Mouse (Mus musculus) limb, embryonic 14.5 days (tissue): Measurements from ENCODE around the gene Pank1. TPM values are rescaled to one million over a fixed set of nuclear protein-coding genes. Genes with fewer than 3 reads are reported as not detected.

Experiments used
- ATAC-seq: fragments of 200-750 bp; cut with Nextera tagmentation; 2 replicates; pipeline ENCODE4 v1.8.0; 2017; ENCODE audit warnings: low read depth, moderate number of reproducible peaks, moderate TSS enrichment; ENCODE audit not compliant: low FRiP score
- DNase-seq: peaks from one replicate; pipeline ENCODE4 v3.0.0-alpha.2; 2015; ENCODE audit warnings: low spot score
- H3K27ac ChIP-seq: fragments of 300-500 bp; sonication (generic); replicated peaks from 2 replicates; pipeline ENCODE4 v1.5.1; 2014; ENCODE audit warnings: low read depth, mild to moderate bottlenecking, low read length, moderate library complexity, mixed read lengths
- H3K27me3 ChIP-seq: fragments of 300-500 bp; sonication (generic); 2 replicates; pipeline ENCODE4 v1.6.1; 2014; ENCODE audit warnings: low read length, mixed read lengths; ENCODE audit not compliant: control insufficient read depth, insufficient read depth
- H3K36me3 ChIP-seq: fragments of 300-500 bp; sonication (generic); 2 replicates; pipeline ENCODE4 v1.6.1; 2014; ENCODE audit warnings: mild to moderate bottlenecking, low read length, moderate library complexity, mixed read lengths; ENCODE audit not compliant: control insufficient read depth, insufficient read depth
- H3K4me1 ChIP-seq: fragments of 300-500 bp; sonication (generic); 2 replicates; pipeline ENCODE4 v1.6.1; 2014; ENCODE audit warnings: antibody characterized with exemption, low read length, mixed read lengths; ENCODE audit not compliant: control insufficient read depth, insufficient read depth
- H3K4me2 ChIP-seq: fragments of 300-500 bp; sonication (generic); replicated peaks from 2 replicates; pipeline ENCODE4 v1.6.1; 2014; ENCODE audit warnings: low read depth, mild to moderate bottlenecking, low read length, moderate library complexity; ENCODE audit not compliant: severe bottlenecking
- H3K4me3 ChIP-seq: fragments of 300-500 bp; sonication (generic); replicated peaks from 2 replicates; pipeline ENCODE4 v1.5.1; 2014; ENCODE audit warnings: low read length
- H3K9ac ChIP-seq: fragments of 300-500 bp; sonication (generic); 2 replicates; pipeline ENCODE4 v1.6.1; 2014; ENCODE audit warnings: mild to moderate bottlenecking, low read depth, low read length, moderate library complexity; ENCODE audit not compliant: severe bottlenecking
- H3K9me3 ChIP-seq: fragments of 300-500 bp; sonication (generic); 2 replicates; pipeline ENCODE4 v1.6.1; 2016; ENCODE audit warnings: low read length; ENCODE audit not compliant: control insufficient read depth
- POLR2A ChIP-seq: fragments of 200-500 bp; IDR thresholded peaks from 2 replicates; pipeline ENCODE4 v1.8.0; 2012; ENCODE audit warnings: inconsistent platforms, mild to moderate bottlenecking, moderate library complexity, borderline replicate concordance; ENCODE audit not compliant: insufficient read depth, insufficient read length; ENCODE audit errors: extremely low read depth
- WGBS: fragments of 180-500 bp; shearing (Covaris S2); extraction: QIAGEN DNeasy Blood & Tissue Kit; methylation state at CpG from one replicate; pipeline ENCODE4 v1.1.7; 2014; 5-methylcytosine and 5-hydroxymethylcytosine counted together
- polyA plus RNA-seq, 2 experiments: library from polyadenylated mRNA; depleted of rRNA in 1 of 2; stranded (reverse) in 1 of 2; unstranded in 1 of 2; fragments of >200 nt; fragmentation: Nextera tagmentation in 1 of 2; extraction: Ambion mirVana in 1 of 2; gene quantifications; 2 replicates each; pipeline versions ENCODE4 v1.2.1 to v1.2.3; 2012 to 2014

Gene Pank1
- polyA plus RNA-seq, 2 experiments: 4.3 to 8.0 TPM

- no peaks in the 10 kb centered on the region for H3K9me3 ChIP-seq
- no peaks in the 10 kb centered on the region for H3K4me1 ChIP-seq
- H3K4me2 ChIP-seq: no peak overlapping the region
- DNase-seq (no peak), ATAC-seq (no peak)
- H3K27me3 ChIP-seq: no peaks in the 10 kb centered on the region
- WGBS: 73% methylated on average over 3 of the region's 3 CpGs
- H3K4me3 ChIP-seq: no peak overlapping the region
- TF ChIP-seq POLR2A: no peak
- H3K9ac ChIP-seq: no peak overlapping the region
- no peak overlapping the region for H3K27ac ChIP-seq
- no peaks in the 10 kb centered on the region for H3K36me3 ChIP-seq
Measured at GRCm38 (mm10) chr19:34920531-34920930, 41.3 kb upstream of the Pank1 start.

DNA sequence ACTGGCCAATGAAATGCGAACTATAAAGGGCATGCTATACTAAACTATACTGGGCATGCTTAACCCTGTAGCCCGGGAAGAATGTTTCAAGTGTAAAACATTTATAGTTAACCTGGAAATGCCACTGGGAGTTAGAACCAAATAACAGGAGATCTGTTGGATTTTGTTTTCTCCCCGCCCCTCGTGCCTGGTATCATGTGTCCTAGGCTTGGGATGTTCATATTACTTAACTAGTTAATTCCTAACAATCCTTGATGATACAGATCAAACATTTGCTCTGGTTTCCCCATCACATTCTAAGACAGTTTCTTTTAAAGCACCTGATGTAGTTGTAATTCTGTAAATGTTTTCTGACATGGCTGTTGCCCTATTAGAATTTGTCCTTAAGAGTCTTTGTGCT lies 40.8 kb upstream of the Pank1 start:
- H3K4me1 ChIP-seq: no peaks in the 10 kb centered on the region
- no peaks in the 10 kb centered on the region for H3K36me3 ChIP-seq
- H3K9me3 ChIP-seq: no peaks in the 10 kb centered on the region
- H3K4me2 ChIP-seq: no peak overlapping the region
- no peak for DNase-seq
- 79% methylated on average over 4 of the region's 4 CpGs for WGBS
- H3K9ac ChIP-seq: no peak overlapping the region
- no peak overlapping the region for H3K27ac ChIP-seq
- no peak for ATAC-seq
- TF ChIP-seq POLR2A: no peak
- H3K4me3 ChIP-seq: no peak overlapping the region
- H3K27me3 ChIP-seq: no peaks in the 10 kb centered on the region

DNA sequence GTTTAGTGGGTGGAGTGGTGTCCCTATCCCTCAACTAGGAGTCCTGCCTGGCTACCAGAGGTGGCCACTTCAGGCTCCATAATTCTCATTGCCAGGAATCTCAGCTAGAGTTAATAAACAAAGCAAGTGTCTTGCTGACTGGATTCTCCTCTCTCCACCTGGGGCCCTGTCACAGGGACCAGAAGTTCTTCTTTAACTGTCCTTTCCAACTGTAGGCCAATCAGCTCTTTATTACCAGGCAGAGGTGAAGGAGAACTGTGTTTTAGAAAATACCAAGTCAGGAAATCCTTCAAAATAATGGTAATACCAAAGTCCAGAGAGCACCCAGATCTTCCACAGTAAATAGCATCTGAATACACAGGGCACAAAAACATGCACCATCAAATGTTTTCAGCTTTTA lies 33.1 kb upstream of the Pank1 start:
- no peak for DNase-seq

GRCm38 (mm10) chr19:34906772-34907171 lies 27.5 kb upstream of the Pank1 start:
- Histone ChIP-seq H3K4me3 (no peak overlapping the region), H3K4me2 (no peak overlapping the region)
- 72% methylated on average over 5 of the region's 5 CpGs for WGBS

More for the DNA sequence above, 33.1 kb upstream of the Pank1 start:
- Histone ChIP-seq H3K9ac (no peak overlapping the region), H3K27me3 (no peaks in the 10 kb centered on the region), H3K36me3 (no peaks in the 10 kb centered on the region), H3K4me2 (no peak overlapping the region), H3K9me3 (no peaks in the 10 kb centered on the region), H3K4me3 (no peak overlapping the region), H3K4me1 (no peaks in the 10 kb centered on the region), H3K27ac (no peak overlapping the region)
- TF ChIP-seq POLR2A: no peak
- ATAC-seq: no peak

DNA sequence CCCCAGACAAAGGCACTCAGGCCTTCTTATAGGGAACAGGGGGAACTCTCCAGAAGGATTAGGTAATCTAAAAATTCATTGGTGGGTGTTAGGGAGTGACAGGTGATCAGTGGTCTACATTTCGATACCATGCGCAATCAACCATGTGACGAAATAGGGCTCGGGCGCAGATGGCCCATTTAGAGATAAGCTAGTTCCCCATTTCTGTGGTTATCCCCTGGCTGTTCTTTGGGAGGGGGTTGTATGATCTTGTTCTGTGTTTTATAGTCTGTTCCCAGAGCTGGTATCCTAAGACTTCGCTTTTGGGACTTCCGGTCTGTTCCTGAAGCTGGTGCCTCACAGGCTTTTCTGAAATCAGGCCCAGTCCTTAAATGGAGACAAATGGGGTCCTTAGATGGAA lies 26.2 kb upstream of the Pank1 start:
- DNase-seq (no peak), ATAC-seq (no peak)
- Histone ChIP-seq H3K4me2 (no peak overlapping the region), H3K36me3 (no peaks in the 10 kb centered on the region), H3K4me3 (no peak overlapping the region), H3K27ac (no peak overlapping the region), H3K9ac (no peak overlapping the region), H3K27me3 (no peaks in the 10 kb centered on the region), H3K9me3 (no peaks in the 10 kb centered on the region), H3K4me1 (no peaks in the 10 kb centered on the region)
- WGBS: 95% methylated on average over 7 of the region's 7 CpGs
- TF ChIP-seq POLR2A: no peak

More at GRCm38 (mm10) chr19:34906772-34907171, 27.5 kb upstream of the Pank1 start:
- no peak for ATAC-seq
- Histone ChIP-seq H3K4me1 (no peaks in the 10 kb centered on the region), H3K9me3 (no peaks in the 10 kb centered on the region), H3K36me3 (no peaks in the 10 kb centered on the region), H3K27ac (no peak overlapping the region), H3K9ac (no peak overlapping the region), H3K27me3 (no peaks in the 10 kb centered on the region)
- no peak for TF ChIP-seq POLR2A
- DNase-seq: no peak

- Histone ChIP-seq H3K27ac (no peak overlapping the region), H3K9ac (no peak overlapping the region), H3K4me1 (no peaks in the 10 kb centered on the region), H3K4me2 (no peak overlapping the region), H3K36me3 (no peaks in the 10 kb centered on the region), H3K9me3 (no peaks in the 10 kb centered on the region), H3K27me3 (no peaks in the 10 kb centered on the region), H3K4me3 (no peak overlapping the region)
- WGBS: 77% methylated on average over 5 of the region's 5 CpGs
- DNase-seq (no peak), ATAC-seq (no peak)
- no peak for TF ChIP-seq POLR2A
Measured at GRCm38 (mm10) chr19:34904032-34904431, 24.8 kb upstream of the Pank1 start.
